Mouse (Mus musculus): Measurements from ENCODE around the gene Rnf26.

Gene Rnf26

DNA sequence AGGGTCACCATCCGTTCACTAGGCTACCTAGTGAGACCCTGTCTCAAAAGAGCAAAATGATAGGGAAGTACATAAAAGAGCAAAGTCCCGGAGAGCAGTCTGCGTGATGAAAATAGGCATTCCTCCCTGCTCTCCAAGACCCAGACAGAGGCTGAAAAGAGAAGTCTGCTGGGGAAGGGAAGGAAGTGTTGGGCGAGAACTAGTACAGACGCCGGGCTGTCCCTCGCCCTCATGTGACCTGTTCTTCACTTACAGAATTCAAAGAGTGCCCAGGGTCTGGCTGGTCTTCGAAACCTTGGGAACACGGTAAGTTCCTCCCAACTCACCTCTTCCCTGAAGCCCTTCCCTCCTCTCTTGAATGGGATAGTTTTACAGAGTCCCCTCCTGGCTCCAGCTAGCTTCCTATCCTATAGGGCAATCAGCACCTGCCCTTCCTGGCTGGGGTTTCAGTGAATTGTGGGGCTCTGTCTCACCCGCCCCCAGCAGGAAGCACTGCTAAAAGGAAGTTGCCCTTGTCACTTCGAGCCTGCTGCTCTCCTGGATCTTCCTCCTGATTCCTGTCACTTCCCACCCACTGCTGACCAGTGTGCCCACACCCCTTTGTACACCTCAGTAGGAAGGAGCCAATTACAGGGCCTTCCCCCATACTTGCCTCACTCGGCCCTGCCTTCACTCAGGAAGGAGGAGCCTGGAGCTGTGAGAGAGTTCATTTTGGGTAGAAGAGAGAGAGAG lies 24.3 kb downstream of the Rnf26 start:
- DNase-seq (ENCODE audit: low read depth, low spot score), result no peak

- no peak for DNase-seq (ENCODE audit: low read depth, low spot score)
These were observed 25.4 kb downstream of the Rnf26 start for GRCm38 (mm10) chr9:44087761-44088455.

GRCm38 (mm10) chr9:44086960-44087359 lies 26.4 kb downstream of the Rnf26 start:
- no peak for DNase-seq (ENCODE audit: low read depth, low spot score)

GRCm38 (mm10) chr9:44085741-44086665 lies 27.3 kb downstream of the Rnf26 start:
- DNase-seq (ENCODE audit: low read depth, low spot score), result no peak

- DNase-seq (ENCODE audit: low read depth, low spot score), result no peak
These were observed 28.0 kb downstream of the Rnf26 start for GRCm38 (mm10) chr9:44085276-44085675.

- DNase-seq (ENCODE audit: low read depth, low spot score), result peak; percentile 44
These were observed 28.6 kb downstream of the Rnf26 start for GRCm38 (mm10) chr9:44084659-44085229.

- DNase-seq (ENCODE audit: low read depth, low spot score), result no peak
These were observed 29.1 kb downstream of the Rnf26 start for GRCm38 (mm10) chr9:44084236-44084635.

DNA sequence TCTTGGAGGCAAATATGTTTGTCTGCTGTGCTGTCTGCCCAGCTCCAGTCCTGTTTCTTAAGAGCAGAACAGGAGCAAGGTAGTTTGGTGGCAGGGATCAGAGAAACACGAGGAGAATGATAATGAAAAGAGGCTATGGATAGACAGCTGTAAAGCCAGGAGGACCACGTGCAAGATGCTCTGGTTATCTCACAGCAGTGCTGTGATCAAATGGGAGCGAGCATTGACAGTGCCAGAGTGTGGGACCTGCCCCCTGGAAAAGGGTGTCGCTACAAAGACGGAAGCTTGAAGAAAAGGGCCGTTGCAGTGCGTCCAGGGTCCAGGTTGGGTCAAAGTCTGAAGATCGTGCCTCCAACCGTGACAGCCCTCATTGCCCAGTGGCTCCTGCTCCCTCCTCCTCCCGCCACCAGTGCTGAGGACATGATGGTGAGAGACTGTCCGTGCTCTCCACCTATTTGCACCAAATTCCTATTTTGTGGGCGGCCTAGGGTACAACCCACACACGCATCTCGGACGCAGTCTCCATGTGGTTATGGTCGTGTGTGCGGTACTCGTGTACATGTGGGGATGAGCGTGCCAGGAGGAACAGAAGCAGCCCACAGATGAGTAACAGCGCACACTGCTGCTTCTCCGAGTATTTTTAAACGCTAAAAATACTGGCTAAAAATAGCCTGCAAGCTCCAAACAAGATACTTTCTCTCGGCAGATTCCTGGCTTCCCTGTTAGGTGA lies 29.8 kb downstream of the Rnf26 start:
- DNase-seq (ENCODE audit: low read depth, low spot score), result no peak

DNA sequence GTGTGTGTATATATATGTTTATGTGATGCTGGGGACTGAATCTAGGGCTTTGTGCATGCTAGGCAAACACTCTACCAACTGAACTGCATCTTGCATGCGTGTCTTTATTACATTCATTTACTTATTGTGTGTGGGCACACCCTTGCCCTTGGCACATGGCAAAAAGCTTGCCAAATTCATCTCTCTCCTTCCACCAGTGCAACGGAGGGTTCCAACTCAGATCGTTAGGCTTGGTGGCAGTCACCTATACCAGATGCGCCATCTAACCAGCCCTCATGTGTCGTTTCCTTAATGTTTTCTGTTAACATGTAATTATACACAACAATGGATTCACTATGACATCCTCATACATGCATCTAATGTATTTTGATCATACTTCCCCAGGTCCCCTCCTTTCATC lies 31.1 kb downstream of the Rnf26 start:
- DNase-seq (ENCODE audit: low read depth, low spot score), result no peak

GRCm38 (mm10) chr9:44081581-44081980 lies 31.7 kb downstream of the Rnf26 start:
- DNase-seq (ENCODE audit: low read depth, low spot score), result no peak

DNA sequence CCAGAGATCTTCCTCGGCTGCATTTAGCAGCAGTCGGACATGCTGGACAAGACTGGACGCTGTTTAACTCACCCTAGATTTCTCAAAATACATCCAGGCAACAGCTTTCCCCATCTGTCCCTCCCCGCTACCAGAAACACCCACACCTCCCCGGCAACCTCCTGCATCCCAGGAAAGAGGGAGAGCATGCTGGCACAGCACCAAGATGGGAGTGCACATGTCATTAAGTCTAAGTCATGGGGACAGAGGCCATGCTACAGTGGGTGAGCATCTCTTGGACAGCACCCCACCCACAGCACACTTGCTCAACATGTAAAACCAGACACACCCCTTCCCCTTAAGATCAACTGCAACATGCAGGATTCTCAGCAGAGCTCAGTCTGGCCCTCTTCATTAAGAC lies 32.4 kb downstream of the Rnf26 start:
- DNase-seq (ENCODE audit: low read depth, low spot score), result no peak

DNA sequence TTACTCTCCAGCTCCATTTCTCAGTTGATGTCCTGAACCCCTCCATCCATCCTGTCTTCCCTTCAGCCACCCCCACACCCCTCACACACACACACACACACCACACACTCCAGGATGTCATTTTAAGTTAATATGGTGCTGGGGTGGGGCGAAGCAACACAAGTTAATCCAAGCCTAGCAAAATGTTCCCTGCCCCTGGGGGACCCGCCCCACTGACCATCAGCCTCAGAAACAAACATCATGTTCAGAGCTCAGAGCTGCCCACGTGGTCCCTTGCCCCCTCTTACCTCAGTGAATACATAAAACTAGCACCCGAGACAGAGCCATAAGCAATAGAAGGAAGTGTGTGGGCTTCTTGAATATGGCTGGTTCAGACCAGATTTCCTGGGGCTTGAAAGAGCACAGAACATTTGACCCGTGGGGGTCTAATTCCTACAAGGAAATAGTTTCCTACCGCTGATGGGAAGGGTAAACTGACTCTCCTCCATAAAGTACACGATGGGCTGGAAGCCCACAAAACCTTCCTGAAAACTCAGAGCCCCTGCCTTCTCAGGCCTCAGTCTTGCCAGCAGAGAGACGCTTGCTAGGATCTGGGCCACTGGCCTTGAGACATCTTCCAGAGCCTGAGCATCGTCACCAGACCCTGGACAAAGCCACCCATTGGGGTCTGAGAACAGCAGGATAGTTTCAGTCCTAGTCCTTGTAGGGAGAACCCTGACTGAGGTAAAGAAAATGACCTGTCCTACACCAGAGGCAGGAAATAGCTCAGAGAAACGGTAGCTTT lies 33.1 kb downstream of the Rnf26 start:
- DNase-seq (ENCODE audit: low read depth, low spot score), result no peak

GRCm38 (mm10) chr9:44078955-44079756 lies 34.2 kb downstream of the Rnf26 start:
- no peak for DNase-seq (ENCODE audit: low read depth, low spot score)

GRCm38 (mm10) chr9:44078136-44078797 lies 35.0 kb downstream of the Rnf26 start:
- DNase-seq (ENCODE audit: low read depth, low spot score), result no peak

DNA sequence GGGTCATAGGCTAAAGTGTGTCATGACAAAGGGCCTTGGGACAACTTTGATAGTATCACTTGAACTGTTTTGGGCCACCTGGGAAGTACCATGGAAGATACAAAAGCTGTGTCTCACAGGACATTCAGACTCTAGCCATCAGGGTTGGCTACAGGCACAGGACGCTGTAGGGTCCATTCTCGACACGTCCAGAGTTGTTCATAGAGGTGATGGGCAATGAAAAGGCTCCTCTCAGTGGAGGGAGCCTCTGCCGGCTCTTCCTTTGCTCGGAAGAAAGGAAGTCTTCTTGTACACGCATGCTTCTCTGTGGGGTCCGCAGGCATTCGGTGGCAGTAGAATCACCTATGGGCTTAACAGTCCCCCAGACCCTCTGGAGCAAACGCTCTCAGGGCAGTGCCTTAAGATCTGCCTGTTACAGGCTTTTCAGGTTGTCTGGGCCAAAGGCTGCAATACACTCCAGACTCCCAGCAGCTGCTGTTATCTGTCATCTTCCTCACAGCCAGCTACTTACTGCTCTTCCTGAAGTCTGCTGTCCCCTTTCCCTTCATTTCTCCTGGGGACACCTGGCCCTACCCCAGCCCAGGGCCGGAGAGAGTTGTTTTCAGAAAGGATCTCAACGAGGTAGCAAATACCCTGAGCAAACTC lies 35.9 kb downstream of the Rnf26 start:
- DNase-seq (ENCODE audit: low read depth, low spot score), result no peak

DNA sequence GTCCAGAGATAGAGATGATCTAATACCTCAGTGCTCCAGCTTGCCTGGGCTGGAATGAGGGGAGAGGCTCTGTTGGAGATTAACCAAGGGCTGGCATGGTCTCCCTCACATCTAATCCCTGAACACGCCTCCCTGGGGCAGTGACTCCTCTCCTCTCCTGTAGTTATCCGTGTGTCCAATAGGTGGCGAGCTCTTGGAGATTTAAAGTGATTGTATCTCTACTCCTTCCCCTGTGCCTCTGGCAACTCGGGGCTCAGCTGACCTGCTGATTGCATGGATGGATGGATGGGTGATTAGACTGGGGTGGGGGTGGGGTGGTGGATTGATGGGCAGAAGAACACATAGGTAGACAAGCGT lies 36.6 kb downstream of the Rnf26 start:
- DNase-seq (ENCODE audit: low read depth, low spot score), result no peak

DNA sequence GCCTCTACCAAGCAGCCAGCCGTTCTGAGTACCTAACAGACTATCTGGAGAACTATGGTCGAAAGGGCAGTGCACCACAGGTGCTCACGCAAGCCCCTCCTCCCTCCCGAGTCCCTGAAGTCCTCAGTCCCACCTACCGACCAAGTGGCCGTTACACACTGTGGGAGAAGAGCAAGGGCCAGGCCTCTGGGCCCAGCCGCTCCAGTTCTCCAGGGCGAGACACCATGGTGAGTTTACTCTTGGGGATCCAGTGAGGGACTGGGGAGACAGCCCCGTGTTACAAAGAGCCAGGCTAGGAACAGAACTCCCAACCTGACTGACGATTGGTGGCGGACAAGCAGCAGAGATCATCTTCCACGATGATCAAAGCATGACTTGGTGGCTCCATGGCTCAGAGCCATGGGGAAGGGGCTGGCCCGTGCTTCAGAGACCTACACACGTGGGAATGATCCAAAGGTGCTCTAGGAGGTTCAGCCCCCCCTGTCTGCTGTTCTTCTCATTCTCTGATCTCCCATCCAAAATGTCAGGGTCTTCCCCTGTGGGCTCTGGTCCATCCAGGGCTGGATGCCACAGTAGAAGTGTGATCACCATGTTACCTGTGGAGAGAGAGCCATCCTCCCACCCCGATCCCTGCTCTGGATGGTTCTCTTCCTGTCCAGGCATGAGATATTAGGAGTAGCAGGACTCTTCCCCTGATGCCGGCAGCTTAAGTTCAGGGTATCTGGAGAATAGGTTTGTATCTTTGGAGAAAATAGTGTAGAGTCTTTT lies 37.1 kb downstream of the Rnf26 start:
- DNase-seq (ENCODE audit: low read depth, low spot score), result no peak
